Mouse (Mus musculus) bone marrow, adult 2 months (tissue): ENCODE measurements around the gene Lin7a.

Source experiments
- CTCF ChIP-seq: fragments of 200-500 bp; IDR thresholded peaks from 2 replicates; pipeline ENCODE4 v1.5.1; 2011; ENCODE audit warnings: low read length, control low read depth; ENCODE audit not compliant: control insufficient read depth, insufficient read depth
- POLR2A ChIP-seq: fragments of 200-500 bp; IDR thresholded peaks from 2 replicates; pipeline ENCODE4 v1.6.1; 2011; ENCODE audit warnings: low read depth, mild to moderate bottlenecking, control low read depth, low read length, borderline replicate concordance; ENCODE audit not compliant: control insufficient read depth

- TF ChIP-seq CTCF (no peak), POLR2A (no peak)
Measured at GRCm38 (mm10) chr10:107223186-107223440, 48.4 kb upstream of the Lin7a start.
